Mouse (Mus musculus): ENCODE measurements around the gene 9530003J23Rik.

GRCm38 (mm10) chr10:117195748-117196147, 42.8 kb downstream of the 9530003J23Rik start:
- TF ChIP-seq ZNF384 (IDR thresholded peaks at IDR 0.05; ENCODE audit: low read depth, low read length) (peak; percentile 39; the same call in 1 of the 2 replicates), POLR2A (IDR thresholded peaks at IDR 0.05; ENCODE audit: low read depth, low read length) (no peak), HCFC1 (IDR thresholded peaks at IDR 0.05; ENCODE audit: low read depth, low read length) (0 out of 2 replicates have a peak, but pooled peaks have one; percentile 13), CTCF (conservative IDR thresholded peaks at IDR 0.05 in 1 of 2, IDR thresholded peaks at IDR 0.05 in 1 of 2; ENCODE audit: low read depth in 2 of 2, low read length in 2 of 2) (no peak), MAX (IDR thresholded peaks at IDR 0.05; ENCODE audit: low read length) (no peak), TCF12 (IDR thresholded peaks at IDR 0.05; ENCODE audit: low read depth, low read length) (no peak), USF1 (IDR thresholded peaks at IDR 0.05; ENCODE audit: low read depth, low read length) (no peak), NELFE (IDR thresholded peaks at IDR 0.05; ENCODE audit: low read depth, low read length) (no peak), JUN (IDR thresholded peaks at IDR 0.05; ENCODE audit: insufficient read depth, low read depth, low read length) (no peak), RAD21 (IDR thresholded peaks at IDR 0.05; ENCODE audit: low read depth, low read length) (no peak), EP300 (IDR thresholded peaks at IDR 0.05; ENCODE audit: low read length) (no peak), POLR2AphosphoS2 (IDR thresholded peaks at IDR 0.05; ENCODE audit: low read depth, low read length) (no peak), NRF1 (IDR thresholded peaks at IDR 0.05; ENCODE audit: low read depth, low read length) (no peak)
